Mouse (Mus musculus) CH12.LX (cell line): ENCODE measurements around the gene Rab14. TPM values are rescaled to one million over a fixed set of nuclear protein-coding genes. Genes with fewer than 3 reads are reported as not detected.

Experiments
- DNase-seq: peaks from one replicate; pipeline ENCODE4 v3.0.0-alpha.2; 2013; ENCODE audit errors: extremely low read depth
- H3K27ac ChIP-seq: 2 replicates; pipeline ENCODE4 v1.5.1; 2012; ENCODE audit warnings: low read depth, mild to moderate bottlenecking, control low read depth, moderate library complexity; ENCODE audit not compliant: insufficient read depth
- H3K27me3 ChIP-seq: replicated peaks from 2 replicates; pipeline ENCODE3; 2012; ENCODE audit warnings: inconsistent platforms
- H3K36me3 ChIP-seq, 2 experiments: replicated peaks in 1 of 2; 2 replicates each; pipeline versions ENCODE3 to v1.6.1; 2012; ENCODE audit warnings: inconsistent platforms in 1 of 2, low read length in 1 of 2, mild to moderate bottlenecking in 1 of 2, mixed read lengths in 1 of 2, moderate library complexity in 1 of 2; ENCODE audit not compliant: control insufficient read depth in 1 of 2, insufficient read depth in 1 of 2
- H3K4me1 ChIP-seq, 2 experiments: 2 replicates each; pipeline ENCODE4 v1.6.1; 2012; ENCODE audit warnings: inconsistent platforms in 1 of 2, moderate library complexity in 1 of 2; ENCODE audit not compliant: insufficient read depth in 2 of 2, control insufficient read depth in 1 of 2
- H3K4me2 ChIP-seq: 2 replicates; pipeline ENCODE4 v1.6.1; 2012; ENCODE audit warnings: low read depth, mild to moderate bottlenecking, control low read depth; ENCODE audit not compliant: poor library complexity, insufficient read depth, severe bottlenecking
- H3K4me3 ChIP-seq, 3 experiments: fragments of 150-350 bp in 1 of 3; sonication (generic) in 1 of 3; replicated peaks in 1 of 3; 2 replicates each; pipeline versions ENCODE3 to v1.5.1; 2011 to 2012; ENCODE audit warnings: low read depth in 2 of 3, low read length in 2 of 3, mild to moderate bottlenecking in 2 of 3, moderate library complexity in 2 of 3, control low read depth in 1 of 3, improper control_type of control experiment in 1 of 3, inconsistent platforms in 1 of 3, mixed read lengths in 1 of 3; ENCODE audit not compliant: poor library complexity in 1 of 3
- H3K79me2 ChIP-seq: replicated peaks from 2 replicates; pipeline ENCODE4 v1.6.1; 2012; ENCODE audit warnings: mild to moderate bottlenecking, moderate library complexity; ENCODE audit not compliant: control insufficient read depth, poor library complexity, insufficient read depth, severe bottlenecking; ENCODE audit errors: extremely low read depth
- H3K9ac ChIP-seq: 2 replicates; pipeline ENCODE4 v1.6.1; 2012; ENCODE audit warnings: low read depth, mild to moderate bottlenecking, control low read depth, moderate library complexity; ENCODE audit not compliant: insufficient read depth
- H3K9me3 ChIP-seq: replicated peaks from 2 replicates; pipeline ENCODE3; 2012; ENCODE audit warnings: low read length, inconsistent platforms, mixed read lengths
- CHD1 ChIP-seq: IDR thresholded peaks from 2 replicates; pipeline ENCODE4 v1.6.1; 2012; ENCODE audit warnings: low read depth, low read length, improper control_type of control experiment, inconsistent platforms
- E2F4 ChIP-seq: IDR thresholded peaks from 2 replicates; pipeline ENCODE4 v1.6.1; 2011; ENCODE audit warnings: low read depth, low read length, improper control_type of control experiment; ENCODE audit not compliant: insufficient replicate concordance
- GABPA ChIP-seq: IDR thresholded peaks from 2 replicates; pipeline ENCODE4 v1.6.1; 2012; ENCODE audit warnings: low read depth, low read length, improper control_type of control experiment, inconsistent platforms; ENCODE audit not compliant: insufficient replicate concordance
- HCFC1 ChIP-seq: IDR thresholded peaks from 2 replicates; pipeline ENCODE4 v1.6.1; 2012; ENCODE audit warnings: low read depth, mild to moderate bottlenecking, inconsistent platforms, low read length, improper control_type of control experiment
- IRF4 ChIP-seq: IDR thresholded peaks from 2 replicates; pipeline ENCODE4 v1.6.1; 2014; ENCODE audit warnings: low read depth, mild to moderate bottlenecking, inconsistent platforms, low read length, improper control_type of control experiment
- JUN ChIP-seq: IDR thresholded peaks from 2 replicates; pipeline ENCODE4 v1.6.1; 2011; ENCODE audit warnings: low read depth, mild to moderate bottlenecking, low read length, improper control_type of control experiment, moderate library complexity; ENCODE audit not compliant: insufficient read depth
- JUND ChIP-seq: conservative IDR thresholded peaks from 2 replicates; pipeline ENCODE4 v1.6.1; 2011; ENCODE audit warnings: low read depth, low read length, improper control_type of control experiment
- KAT2A ChIP-seq: IDR thresholded peaks from 2 replicates; pipeline ENCODE4 v1.6.1; 2012; ENCODE audit warnings: low read length, improper control_type of control experiment, inconsistent platforms; ENCODE audit not compliant: insufficient replicate concordance
- MAFK ChIP-seq: IDR thresholded peaks from 2 replicates; pipeline ENCODE4 v1.6.1; 2011; ENCODE audit warnings: low read length, improper control_type of control experiment; ENCODE audit not compliant: insufficient replicate concordance
- NELFE ChIP-seq: IDR thresholded peaks from 2 replicates; pipeline ENCODE4 v1.6.1; 2011; ENCODE audit warnings: low read depth, low read length, improper control_type of control experiment
- NRF1 ChIP-seq: IDR thresholded peaks from 2 replicates; pipeline ENCODE4 v1.6.1; 2014; ENCODE audit warnings: low read depth, mild to moderate bottlenecking, inconsistent platforms, low read length, improper control_type of control experiment, moderate library complexity
- POLR2A ChIP-seq: IDR thresholded peaks from 2 replicates; pipeline ENCODE4 v1.6.1; 2011; ENCODE audit warnings: low read depth, mild to moderate bottlenecking, improper control_type of control experiment, low read length
- POLR2AphosphoS2 ChIP-seq: IDR thresholded peaks from 2 replicates; pipeline ENCODE4 v1.6.1; 2011; ENCODE audit warnings: low read depth, low read length, improper control_type of control experiment
- RCOR1 ChIP-seq: conservative IDR thresholded peaks from 2 replicates; pipeline ENCODE4 v1.6.1; 2012; ENCODE audit warnings: low read depth, mild to moderate bottlenecking, inconsistent platforms, low read length, improper control_type of control experiment
- SMC3 ChIP-seq: IDR thresholded peaks from 2 replicates; pipeline ENCODE4 v1.6.1; 2011; ENCODE audit warnings: low read depth, low read length, improper control_type of control experiment
- USF1 ChIP-seq: IDR thresholded peaks from 2 replicates; pipeline ENCODE4 v1.6.1; 2014; ENCODE audit warnings: low read depth, mild to moderate bottlenecking, inconsistent platforms, low read length, improper control_type of control experiment
- USF2 ChIP-seq: conservative IDR thresholded peaks from 2 replicates; pipeline ENCODE4 v1.6.1; 2011; ENCODE audit warnings: low read depth, low read length, improper control_type of control experiment
- ZMIZ1 ChIP-seq: IDR thresholded peaks from 2 replicates; pipeline ENCODE4 v1.6.1; 2012; ENCODE audit warnings: low read depth, mild to moderate bottlenecking, inconsistent platforms, low read length, improper control_type of control experiment
- dilution Hi-C: fragments of 300-500 bp; cut with MboI; formaldehyde crosslinking; loops from 2 replicates; pipeline ENCODE4 v1.14.3; 2020; ENCODE audit warnings: low sequenced_read_pairs; ENCODE audit not compliant: extremely low pct_unique_long_range_greater_than_20kb, extremely low pct_ligation_motif_present
- in situ Hi-C: fragments of 300-500 bp; cut with MboI; formaldehyde crosslinking; loops from 3 replicates; pipeline ENCODE4 v1.14.3; 2019; ENCODE audit warnings: low sequenced_read_pairs, low pct_ligation_motif_present, low pct_unique_long_range_greater_than_20kb, mixed read lengths
- polyA plus RNA-seq: library from polyadenylated mRNA; unstranded; fragments of >175 nt; gene quantifications from 2 replicates; pipeline ENCODE4 v1.2.1, GENCODE M21; 2012; ENCODE audit warnings: low read depth; ENCODE audit not compliant: insufficient read length
- total RNA-seq, 2 experiments: library from RNA; depleted of rRNA; stranded (reverse); fragments of 300-350 nt in 1 of 2; fragments of >200 nt in 1 of 2; gene quantifications; 2 replicates each; pipeline ENCODE4 v1.2.3; 2012 to 2014

Rab14 gene
- total and polyA plus RNA-seq, 3 experiments, result 26.8 to 94.4 (median 66.2) TPM

DNA sequence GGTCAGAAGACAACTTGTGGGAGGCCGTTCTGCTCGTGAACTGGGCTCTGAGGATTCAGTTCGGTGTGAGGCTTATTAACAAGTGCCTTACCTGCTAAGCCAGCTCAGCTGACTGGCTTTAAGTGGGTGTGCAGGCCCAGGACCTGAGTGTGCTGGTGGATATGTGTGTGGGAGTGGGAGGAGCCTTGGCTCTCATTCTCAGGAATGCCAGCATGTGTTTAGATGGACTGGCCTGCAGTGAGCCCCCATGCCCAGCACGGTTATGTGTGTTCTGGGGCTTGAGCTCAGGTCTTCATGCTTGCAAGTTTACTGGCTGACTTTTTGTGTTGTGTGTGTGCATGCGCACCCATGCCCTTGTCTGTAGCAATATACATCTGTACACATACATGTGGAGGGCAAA, 27.3 kb downstream of the Rab14 start:
- in situ Hi-C loops (no loop called here), dilution Hi-C loops (no loop called here)
- Histone ChIP-seq H3K36me3 (peaks cover 86 to 93% of the 10 kb centered on the region in 2 experiments), H3K27ac (no peak overlapping the region), H3K27me3 (no peaks in the 10 kb centered on the region), H3K4me3 (no peak overlapping the region), H3K9ac (no peak overlapping the region), H3K79me2 (no peaks in the 10 kb centered on the region), H3K9me3 (no peaks in the 10 kb centered on the region)
- DNase-seq, result no peak
- TF ChIP-seq JUND (no peak), POLR2AphosphoS2 (no peak), E2F4 (no peak), CHD1 (no peak), USF2 (no peak), POLR2A (no peak), IRF4 (no peak), NRF1 (no peak)
- TF ChIP-seq, all 38 proteins: peak for 0
- Histone ChIP-seq H3K4me1 (peaks cover 0 to 8% of the 10 kb centered on the region in 2 experiments; a peak in 1 of 4 replicates), H3K4me2 (no peak overlapping the region)

GRCm38 (mm10) chr2:35172246-35172645, 28.7 kb downstream of the Rab14 start:
- no peak overlapping the region for H3K27ac ChIP-seq
- H3K79me2 ChIP-seq, result no peaks in the 10 kb centered on the region
- no peak for DNase-seq
- H3K4me2 ChIP-seq, result no peak overlapping the region
- peaks cover 82 to 92% of the 10 kb centered on the region in 2 experiments for H3K36me3 ChIP-seq
- no peak overlapping the region for H3K4me3 ChIP-seq
- no peak for TF ChIP-seq E2F4
- TF ChIP-seq USF1, result no peak
- TF ChIP-seq NELFE, result no peak
- TF ChIP-seq GABPA, result no peak
- TF ChIP-seq POLR2A, result no peak
- TF ChIP-seq IRF4, result no peak
- no peak for TF ChIP-seq HCFC1
- TF ChIP-seq SMC3, result no peak
- no peak for TF ChIP-seq JUN
- TF ChIP-seq ZMIZ1, result no peak
- TF ChIP-seq MAFK, result no peak
- TF ChIP-seq RCOR1, result no peak
- no peak for TF ChIP-seq KAT2A
- TF ChIP-seq, all 38 proteins: peak for 0
- Histone ChIP-seq H3K4me1 (peaks cover 0 to 8% of the 10 kb centered on the region in 2 experiments; a peak in 1 of 4 replicates), H3K9ac (no peak overlapping the region), H3K27me3 (no peaks in the 10 kb centered on the region), H3K9me3 (no peaks in the 10 kb centered on the region)
- in situ Hi-C loops (no loop called here), dilution Hi-C loops (no loop called here)
